Mouse (Mus musculus) ES-E14 (cell line): Measurements from ENCODE around the gene Trappc6b. TPM values are rescaled to one million over a fixed set of nuclear protein-coding genes. Genes with fewer than 3 reads are reported as not detected.

Experiments used
- DNase-seq: peaks from one replicate; pipeline ENCODE4 v3.0.0-alpha.2; 2013; ENCODE audit warnings: low read depth, low spot score
- H3K27ac ChIP-seq: 2 replicates; pipeline ENCODE4 v1.5.1; 2012; ENCODE audit warnings: low read depth, mild to moderate bottlenecking, low read length, moderate library complexity, mixed read lengths; ENCODE audit not compliant: poor library complexity, insufficient read depth, severe bottlenecking
- H3K36me3 ChIP-seq: 2 replicates; pipeline ENCODE4 v1.6.1; 2012; ENCODE audit warnings: mild to moderate bottlenecking, low read length, moderate library complexity, mixed read lengths; ENCODE audit not compliant: control insufficient read depth, poor library complexity, insufficient read depth, severe bottlenecking
- H3K4me1 ChIP-seq, 2 experiments: fragments of 150-350 bp in 1 of 2; sonication (generic) in 1 of 2; 2 replicates each; pipeline ENCODE4 v1.6.1; 2012; ENCODE audit warnings: low read length in 2 of 2, mild to moderate bottlenecking in 1 of 2, mixed read lengths in 1 of 2; ENCODE audit not compliant: control insufficient read depth in 2 of 2, insufficient read depth in 2 of 2, poor library complexity in 1 of 2
- H3K4me3 ChIP-seq, 2 experiments: fragments of 150-350 bp in 1 of 2; sonication (generic) in 1 of 2; 2 replicates each; pipeline ENCODE4 v1.5.1; 2012; ENCODE audit warnings: low read length in 2 of 2, low read depth in 1 of 2, mild to moderate bottlenecking in 1 of 2, mixed read lengths in 1 of 2; ENCODE audit not compliant: insufficient read depth in 1 of 2, poor library complexity in 1 of 2, severe bottlenecking in 1 of 2
- H3K9ac ChIP-seq: 2 replicates; pipeline ENCODE4 v1.6.1; 2012; ENCODE audit warnings: low read depth, mild to moderate bottlenecking, low read length, mixed read lengths; ENCODE audit not compliant: poor library complexity, insufficient read depth, severe bottlenecking
- H3K9me3 ChIP-seq: fragments of 150-350 bp; sonication (generic); 2 replicates; pipeline ENCODE4 v1.6.1; 2012; ENCODE audit warnings: low read depth, mild to moderate bottlenecking, low read length; ENCODE audit not compliant: control insufficient read depth, insufficient read depth
- CHD2 ChIP-seq: IDR thresholded peaks from 2 replicates; pipeline ENCODE4 v1.6.1; 2014; ENCODE audit warnings: mild to moderate bottlenecking, low read depth, low read length, inconsistent platforms
- HCFC1 ChIP-seq: IDR thresholded peaks from 2 replicates; pipeline ENCODE4 v1.6.1; 2012; ENCODE audit warnings: low read length, inconsistent platforms, borderline replicate concordance; ENCODE audit not compliant: insufficient read depth
- MAFK ChIP-seq: IDR thresholded peaks from 2 replicates; pipeline ENCODE4 v1.6.1; 2014; ENCODE audit warnings: mild to moderate bottlenecking, low read depth, low read length, inconsistent platforms; ENCODE audit not compliant: insufficient read depth
- ZC3H11A ChIP-seq: IDR thresholded peaks from 2 replicates; pipeline ENCODE4 v1.6.1; 2012; ENCODE audit warnings: low read depth, mild to moderate bottlenecking, inconsistent platforms, low read length, borderline replicate concordance
- ZNF384 ChIP-seq: IDR thresholded peaks from 2 replicates; pipeline ENCODE4 v1.6.1; 2012; ENCODE audit warnings: low read depth, low read length, inconsistent platforms
- in situ Hi-C, 2 experiments: fragments of 600-800 bp; cut with MboI; formaldehyde crosslinking; loops; one replicate each; pipeline ENCODE4 v1.15.1; 2025; ENCODE audit warnings: low sequenced_read_pairs in 2 of 2, inconsistent platforms in 1 of 2; ENCODE audit not compliant: unreplicated experiment in 2 of 2
- total RNA-seq: library from RNA; depleted of rRNA; stranded (reverse); fragments of 300-350 nt; gene quantifications from 2 replicates; pipeline ENCODE4 v1.2.3, GENCODE M21; 2012

Trappc6b gene
- total RNA-seq, 1 experiment, result 44.1 TPM

- DNase-seq, result no peak
- in situ Hi-C loops, result no loop called here
- TF ChIP-seq ZNF384 (no peak), CHD2 (no peak), MAFK (no peak), ZC3H11A (no peak), HCFC1 (no peak)
Observed at GRCm38 (mm10) chr12:59095104-59096025, 34.1 kb upstream of the Trappc6b start, which contains the start of gene Mia2. Gene Mia2, plus strand, starts transcription at chr12:59095799.

GRCm38 (mm10) chr12:59093543-59093942 lies 32.3 kb upstream of the Trappc6b start:
- DNase-seq, result no peak
- H3K27ac ChIP-seq, result no peak overlapping the region
- in situ Hi-C loops, result no loop called here
- TF ChIP-seq ZC3H11A (no peak), ZNF384 (no peak), HCFC1 (no peak), CHD2 (no peak), MAFK (no peak)
- peaks cover 0 to 2% of the 10 kb centered on the region in 2 experiments; a peak in 1 of 4 replicates for H3K4me1 ChIP-seq
- H3K4me3 ChIP-seq, result no peak overlapping the region
- no peaks in the 10 kb centered on the region for H3K9me3 ChIP-seq
- H3K36me3 ChIP-seq, result no peaks in the 10 kb centered on the region
- H3K9ac ChIP-seq, result no peak overlapping the region

More at GRCm38 (mm10) chr12:59095104-59096025, 34.1 kb upstream of the Trappc6b start, which contains the start of gene Mia2:
- Histone ChIP-seq H3K9ac (peak within 1 kb of the TSS; percentile 11; the same call in 1 of the 2 replicates), H3K27ac (no peak within 1 kb of the TSS), H3K4me3 (no peak within 1 kb of the TSS), H3K36me3 (no peaks in the 10 kb centered on the region), H3K9me3 (no peaks in the 10 kb centered on the region), H3K4me1 (peaks cover 0 to 2% of the 10 kb centered on the region in 2 experiments; a peak in 1 of 4 replicates)

GRCm38 (mm10) chr12:59086171-59086570 lies 24.9 kb upstream of the Trappc6b start:
- no peak for DNase-seq
- no peak overlapping the region for H3K4me3 ChIP-seq
- H3K9me3 ChIP-seq, result no peaks in the 10 kb centered on the region
- H3K4me1 ChIP-seq, result no peaks in the 10 kb centered on the region
- TF ChIP-seq CHD2 (no peak), ZC3H11A (no peak), MAFK (no peak), ZNF384 (no peak)
- H3K36me3 ChIP-seq, result no peaks in the 10 kb centered on the region
- in situ Hi-C loops, result no loop called here
- H3K27ac ChIP-seq, result no peak overlapping the region
- no peak overlapping the region for H3K9ac ChIP-seq

GRCm38 (mm10) chr12:59084446-59084845 lies 23.2 kb upstream of the Trappc6b start:
- TF ChIP-seq ZNF384 (no peak), MAFK (no peak), CHD2 (no peak), ZC3H11A (no peak), HCFC1 (no peak)
- H3K9me3 ChIP-seq, result no peaks in the 10 kb centered on the region
- H3K9ac ChIP-seq, result no peak overlapping the region
- H3K4me1 ChIP-seq, result peaks cover 0 to 2% of the 10 kb centered on the region in 2 experiments; a peak in 1 of 4 replicates
- H3K36me3 ChIP-seq, result no peaks in the 10 kb centered on the region
- no peak for DNase-seq
- H3K27ac ChIP-seq, result no peak overlapping the region
- in situ Hi-C loops, result no loop called here
- no peak overlapping the region for H3K4me3 ChIP-seq
